Mouse (Mus musculus) intestine, postnatal 0 days (tissue): ENCODE measurements at regions not wholly inside any gene's neighbourhood (a gene's known extent, or its start where the extent isn't known, plus 50 kb on each side); places are given as distances from the start of the nearest gene placed in this dataset.

Experiments
- ATAC-seq: fragments of 200-750 bp; cut with Nextera tagmentation; 2 replicates; pipeline ENCODE4 v1.8.0; 2017; ENCODE audit warnings: mild to moderate bottlenecking, moderate TSS enrichment, moderate library complexity
- H3K27ac ChIP-seq: fragments of 300-500 bp; sonication (generic); 2 replicates; pipeline ENCODE4 v1.5.1; 2014; ENCODE audit warnings: mild to moderate bottlenecking, low read depth, low read length, moderate library complexity
- H3K27me3 ChIP-seq: fragments of 300-500 bp; sonication (generic); replicated peaks from 2 replicates; pipeline ENCODE4 v1.6.1; 2014; ENCODE audit warnings: low read length, mixed read lengths; ENCODE audit not compliant: control insufficient read depth, insufficient read depth
- H3K36me3 ChIP-seq: fragments of 300-500 bp; sonication (generic); 2 replicates; pipeline ENCODE4 v1.6.1; 2014; ENCODE audit warnings: mild to moderate bottlenecking, moderate library complexity; ENCODE audit not compliant: control insufficient read depth, insufficient read depth
- H3K4me1 ChIP-seq: fragments of 300-500 bp; sonication (generic); replicated peaks from 2 replicates; pipeline ENCODE4 v1.6.1; 2014; ENCODE audit warnings: antibody characterized with exemption, low read length, mixed read lengths; ENCODE audit not compliant: control insufficient read depth, insufficient read depth
- H3K4me2 ChIP-seq: fragments of 300-500 bp; sonication (generic); replicated peaks from 2 replicates; pipeline ENCODE4 v1.6.1; 2014; ENCODE audit warnings: low read depth, mild to moderate bottlenecking, moderate library complexity
- H3K4me3 ChIP-seq: fragments of 300-500 bp; sonication (generic); 2 replicates; pipeline ENCODE4 v1.5.1; 2014; ENCODE audit warnings: low read depth, low read length
- H3K9ac ChIP-seq: fragments of 300-500 bp; sonication (generic); 2 replicates; pipeline ENCODE4 v1.6.1; 2014; ENCODE audit warnings: mild to moderate bottlenecking, low read depth, low read length
- H3K9me3 ChIP-seq: fragments of 300-500 bp; sonication (generic); 2 replicates; pipeline ENCODE4 v1.6.1; 2016; ENCODE audit warnings: mixed run types; ENCODE audit not compliant: control insufficient read depth
- CTCF ChIP-seq: sonication (generic); IDR thresholded peaks from 2 replicates; pipeline ENCODE4 v1.5.1; 2016; ENCODE audit warnings: low read depth, mild to moderate bottlenecking, control low read depth, antibody characterized with exemption, moderate library complexity
- WGBS: fragments of 180-500 bp; shearing (Covaris S2); extraction: QIAGEN DNeasy Blood & Tissue Kit; methylation state at CpG from one replicate; pipeline ENCODE4 v1.1.7; 2014; 5-methylcytosine and 5-hydroxymethylcytosine counted together

GRCm38 (mm10) chr2:61407881-61408280 is 170.5 kb upstream of the Tank start:
- H3K27ac ChIP-seq, result no peak overlapping the region
- no peaks in the 10 kb centered on the region for H3K4me1 ChIP-seq
- no peaks in the 10 kb centered on the region for H3K36me3 ChIP-seq
- H3K27me3 ChIP-seq, result no peaks in the 10 kb centered on the region
- no peak overlapping the region for H3K9ac ChIP-seq
- WGBS, result 96% methylated on average over 7 of the region's 7 CpGs
- H3K9me3 ChIP-seq, result no peaks in the 10 kb centered on the region
- TF ChIP-seq CTCF, result no peak
- no peak overlapping the region for H3K4me2 ChIP-seq
- no peak for ATAC-seq
- no peak overlapping the region for H3K4me3 ChIP-seq

GRCm38 (mm10) chr2:61406104-61406751 is 172.2 kb upstream of the Tank start:
- no peak overlapping the region for H3K27ac ChIP-seq
- H3K9ac ChIP-seq, result no peak overlapping the region
- no peaks in the 10 kb centered on the region for H3K27me3 ChIP-seq
- no peaks in the 10 kb centered on the region for H3K9me3 ChIP-seq
- H3K36me3 ChIP-seq, result no peaks in the 10 kb centered on the region
- TF ChIP-seq CTCF, result no peak
- H3K4me1 ChIP-seq, result no peaks in the 10 kb centered on the region
- 84% methylated on average over 8 of the region's 8 CpGs for WGBS
- no peak overlapping the region for H3K4me2 ChIP-seq
- H3K4me3 ChIP-seq, result no peak overlapping the region
- ATAC-seq, result no peak

- Histone ChIP-seq H3K4me3 (no peak overlapping the region), H3K36me3 (no peaks in the 10 kb centered on the region), H3K27ac (no peak overlapping the region), H3K4me1 (no peaks in the 10 kb centered on the region), H3K9me3 (no peaks in the 10 kb centered on the region), H3K27me3 (no peaks in the 10 kb centered on the region), H3K9ac (no peak overlapping the region), H3K4me2 (no peak overlapping the region)
- WGBS, result 54% methylated on average over 4 of the region's 4 CpGs
- TF ChIP-seq CTCF, result no peak
- no peak for ATAC-seq
These were observed 173.1 kb upstream of the Tank start for GRCm38 (mm10) chr2:61405261-61405660.

- Histone ChIP-seq H3K36me3 (no peaks in the 10 kb centered on the region), H3K27ac (no peak overlapping the region), H3K9ac (no peak overlapping the region), H3K4me3 (peak overlapping the region; percentile 40), H3K9me3 (no peaks in the 10 kb centered on the region), H3K4me2 (peak overlapping the region; percentile 62), H3K4me1 (no peaks in the 10 kb centered on the region), H3K27me3 (no peaks in the 10 kb centered on the region)
- TF ChIP-seq CTCF, result no peak
- no peak for ATAC-seq
- 12% methylated on average over 15 of the region's 15 CpGs for WGBS
These were observed 175.5 kb upstream of the Tank start for GRCm38 (mm10) chr2:61402588-61403487.

GRCm38 (mm10) chr2:61401636-61402587 is 176.5 kb upstream of the Tank start:
- peak; percentile 66 for TF ChIP-seq CTCF
- WGBS, result 4% methylated on average over 20 of the region's 21 CpGs
- Histone ChIP-seq H3K4me1 (no peaks in the 10 kb centered on the region), H3K9me3 (no peaks in the 10 kb centered on the region), H3K27ac (no peak overlapping the region), H3K4me2 (peak overlapping the region; percentile 62), H3K36me3 (no peaks in the 10 kb centered on the region), H3K9ac (no peak overlapping the region), H3K27me3 (no peaks in the 10 kb centered on the region), H3K4me3 (peak overlapping the region; percentile 40)
- ATAC-seq, result 0 out of 2 replicates have a peak, but pooled peaks have one; percentile 43

- WGBS, result 74% methylated on average over 9 of the region's 9 CpGs
- H3K4me2 ChIP-seq, result no peak overlapping the region
- H3K9ac ChIP-seq, result no peak overlapping the region
- H3K27ac ChIP-seq, result no peak overlapping the region
- no peak for ATAC-seq
- H3K27me3 ChIP-seq, result no peaks in the 10 kb centered on the region
- no peaks in the 10 kb centered on the region for H3K9me3 ChIP-seq
- no peak for TF ChIP-seq CTCF
- H3K36me3 ChIP-seq, result no peaks in the 10 kb centered on the region
- H3K4me1 ChIP-seq, result no peaks in the 10 kb centered on the region
- no peak overlapping the region for H3K4me3 ChIP-seq
These were observed 179.8 kb upstream of the Tank start for GRCm38 (mm10) chr2:61398633-61399032.
